Mouse (Mus musculus) layer of hippocampus, adult 8-10 months (tissue): ENCODE data around the gene Il12rb1. TPM values are rescaled to one million over a fixed set of nuclear protein-coding genes. Genes with fewer than 3 reads are reported as not detected.

ENCODE experiments used
- microRNA-seq, 2 experiments: library from miRNA; unstranded; fragments of <30 nt; microRNA quantifications; one replicate each; pipeline ENCODE4 v1.2.0; 2022
- total RNA-seq, 4 experiments: library from RNA; stranded (reverse); gene quantifications; 2 replicates each; pipeline ENCODE4 v1.2.4; 2022

The Il12rb1 gene
- total RNA-seq, 4 experiments from 2014 or later = 0.83 to 1.1 (median 0.85) TPM

Small RNA genes lying within 50 kb of the gene (microRNA-seq; reads per million reads assigned to microRNA genes)
- gene Mir7240 = 41.2 to 55.3 reads per million in 2 experiments

Other genes with a start within 250 kb of the Il12rb1 start
- gene Isyna1, start 214.1 kb upstream of the Il12rb1 start, total RNA-seq = 10 to 100 TPM; 42.8 to 55.9 (median 51.8) TPM
- gene Ssbp4, start 199.6 kb upstream of the Il12rb1 start, total RNA-seq = 100 to 1,000 TPM; 196 to 262 (median 224) TPM
- 1 to 10 TPM in 2 of 4 experiments, under 1 TPM in 2; 0.24 to 1.6 (median 1.1) TPM for gene Lrrc25, start 192.3 kb upstream of the Il12rb1 start, total RNA-seq
- not detected for gene Gdf15, start 176.0 kb upstream of the Il12rb1 start, total RNA-seq
- 10 to 100 TPM; 19.8 to 34.7 (median 23.3) TPM for gene Pgpep1, start 148.1 kb upstream of the Il12rb1 start, total RNA-seq
- 10 to 100 TPM; 57.1 to 66.2 (median 64.1) TPM for gene Lsm4, start 135.2 kb upstream of the Il12rb1 start, total RNA-seq
- 100 to 1,000 TPM; 149 to 190 (median 160) TPM for gene Jund, start 109.5 kb upstream of the Il12rb1 start, total RNA-seq
- under 1 TPM in 2 of 4 experiments, not detected in 2; 0.14 to 0.16 TPM for gene Iqcn, start 105.0 kb upstream of the Il12rb1 start, total RNA-seq
- not detected for gene Gm3336, start 89.9 kb upstream of the Il12rb1 start, total RNA-seq
- 1 to 10 TPM; 1.1 to 2.9 (median 1.5) TPM for gene Pde4c, start 84.7 kb upstream of the Il12rb1 start, total RNA-seq
- 100 to 1,000 TPM; 732 to 771 (median 756) TPM for gene Rab3a, start 53.8 kb upstream of the Il12rb1 start, total RNA-seq
- gene Mpv17l2, start 47.5 kb upstream of the Il12rb1 start, total RNA-seq = 10 to 100 TPM; 30.3 to 38.5 (median 31.7) TPM
- 100 to 1,000 TPM; 145 to 157 (median 153) TPM for gene Pik3r2, start 31.7 kb upstream of the Il12rb1 start, total RNA-seq
- gene Mast3, start 3.4 kb upstream of the Il12rb1 start, total RNA-seq = 100 to 1,000 TPM; 340 to 427 (median 396) TPM
- 10 to 100 TPM; 14.8 to 25.8 (median 21.3) TPM for gene Arrdc2, start 31.3 kb downstream of the Il12rb1 start, total RNA-seq
- gene Kcnn1, start 54.8 kb downstream of the Il12rb1 start, total RNA-seq = 10 to 100 TPM; 16.5 to 20.0 (median 16.6) TPM
- gene Ccdc124, start 65.5 kb downstream of the Il12rb1 start, total RNA-seq = 10 to 100 TPM; 69.8 to 87.9 (median 78.7) TPM
- gene Slc5a5, start 84.3 kb downstream of the Il12rb1 start, total RNA-seq = 10 to 100 TPM; 10.5 to 12.3 (median 11.0) TPM
- 100 to 1,000 TPM; 619 to 893 (median 714) TPM for gene Rpl18a, start 89.0 kb downstream of the Il12rb1 start, total RNA-seq
- 10 to 100 TPM; 85.7 to 93.1 (median 88.8) TPM for gene Map1s, start 97.5 kb downstream of the Il12rb1 start, total RNA-seq